Mouse (Mus musculus): ENCODE results near the gene Hba-a1. TPM values are rescaled to one million over a fixed set of nuclear protein-coding genes. Genes with fewer than 3 reads are reported as not detected.
"Not testable (repeated sequence)": the region's sequence is repeated elsewhere in the genome, so short reads cannot be mapped to it uniquely, and the experiment has no call there.

Hba-a1 gene
- polyA plus RNA-seq (2015; fragmentation: Nextera tagmentation; extraction: Ambion mirVana): 2,421 and 2,557 TPM in 2 replicates

- H3K27ac ChIP-seq (replicated peaks); H3K27me3 ChIP-seq; H3K9ac ChIP-seq; H3K4me1 ChIP-seq (replicated peaks); H3K4me3 ChIP-seq; H3K4me2 ChIP-seq; H3K36me3 ChIP-seq; ATAC-seq (ENCODE audit: low read depth); H3K9me3 ChIP-seq: not testable (repeated sequence)
- WGBS: 75% methylated on average over 1 of the region's 5 CpGs
Observed at GRCm38 (mm10) chr11:32283091-32283777, at the start of gene Hba-a1. Hba-a1 (plus strand) TSS chr11:32283511.

GRCm38 (mm10) chr11:32233895-32234294 lies 49.4 kb upstream of the Hba-a1 start:
- Histone ChIP-seq H3K4me3 (no peak overlapping the region), H3K9me3 (no peaks in the 10 kb centered on the region), H3K4me2 (no peak overlapping the region), H3K4me1 (replicated peaks) (peaks cover 35% of the 10 kb centered on the region), H3K27ac (replicated peaks) (no peak overlapping the region), H3K27me3 (no peaks in the 10 kb centered on the region), H3K9ac (no peak overlapping the region), H3K36me3 (peaks cover 52% of the 10 kb centered on the region)
- ATAC-seq (ENCODE audit: low read depth): no peak
- WGBS: 97% methylated on average over 3 of the region's 3 CpGs

- H3K36me3 ChIP-seq: peaks cover 55% of the 10 kb centered on the region
- no peaks in the 10 kb centered on the region for H3K27me3 ChIP-seq
- peaks cover 35% of the 10 kb centered on the region for H3K4me1 ChIP-seq (replicated peaks)
- peak overlapping the region; percentile 32; the same call in 1 of the 2 replicates for H3K9ac ChIP-seq
- no peak overlapping the region for H3K4me3 ChIP-seq
- peak overlapping the region; percentile 68 for H3K27ac ChIP-seq (replicated peaks)
- H3K4me2 ChIP-seq: no peak overlapping the region
- no peaks in the 10 kb centered on the region for H3K9me3 ChIP-seq
- 90% methylated on average over 6 of the region's 6 CpGs for WGBS
- no peak for ATAC-seq (ENCODE audit: low read depth)
Observed at GRCm38 (mm10) chr11:32234816-32235485, 48.4 kb upstream of the Hba-a1 start.

GRCm38 (mm10) chr11:32235646-32236045 lies 47.7 kb upstream of the Hba-a1 start:
- no peak overlapping the region for H3K4me3 ChIP-seq
- H3K9ac ChIP-seq: no peak overlapping the region; the same call in 1 of the 2 replicates
- peak; percentile 44; the same call in 1 of the 2 replicates for ATAC-seq (ENCODE audit: low read depth)
- H3K4me2 ChIP-seq: no peak overlapping the region
- H3K27me3 ChIP-seq: no peaks in the 10 kb centered on the region
- peaks cover 35% of the 10 kb centered on the region for H3K4me1 ChIP-seq (replicated peaks)
- no peaks in the 10 kb centered on the region for H3K9me3 ChIP-seq
- H3K27ac ChIP-seq (replicated peaks): peak overlapping the region; percentile 68
- peaks cover 58% of the 10 kb centered on the region for H3K36me3 ChIP-seq
- WGBS: 24% methylated on average over 3 of the region's 3 CpGs

GRCm38 (mm10) chr11:32236132-32236531 lies 47.2 kb upstream of the Hba-a1 start:
- WGBS: 77% methylated on average over 2 of the region's 2 CpGs
- H3K4me2 ChIP-seq: no peak overlapping the region
- peak overlapping the region; percentile 68 for H3K27ac ChIP-seq (replicated peaks)
- peaks cover 58% of the 10 kb centered on the region for H3K36me3 ChIP-seq
- no peaks in the 10 kb centered on the region for H3K27me3 ChIP-seq
- peak overlapping the region; percentile 34; the same call in 1 of the 2 replicates for H3K9ac ChIP-seq
- no peaks in the 10 kb centered on the region for H3K9me3 ChIP-seq
- peak; percentile 8; the same call in 1 of the 2 replicates for ATAC-seq (ENCODE audit: low read depth)
- peaks cover 35% of the 10 kb centered on the region for H3K4me1 ChIP-seq (replicated peaks)
- no peak overlapping the region for H3K4me3 ChIP-seq

- Histone ChIP-seq H3K36me3 (peaks cover 58% of the 10 kb centered on the region), H3K9me3 (no peaks in the 10 kb centered on the region), H3K4me2 (no peak overlapping the region), H3K4me1 (replicated peaks) (peaks cover 35% of the 10 kb centered on the region), H3K27me3 (no peaks in the 10 kb centered on the region), H3K4me3 (no peak overlapping the region), H3K27ac (replicated peaks) (peak overlapping the region; percentile 68), H3K9ac (0 out of 2 replicates have a peak overlapping the region, but pooled peaks have one; percentile 34)
- WGBS: 57% methylated on average over 9 of the region's 9 CpGs
- no peak for ATAC-seq (ENCODE audit: low read depth)
Observed at GRCm38 (mm10) chr11:32236712-32237410, 46.5 kb upstream of the Hba-a1 start.

- WGBS: 92% methylated on average over 3 of the region's 3 CpGs
Observed at GRCm38 (mm10) chr11:32237411-32237795, 45.9 kb upstream of the Hba-a1 start.

GRCm38 (mm10) chr11:32238093-32238860 lies 45.0 kb upstream of the Hba-a1 start:
- no peaks in the 10 kb centered on the region for H3K27me3 ChIP-seq
- H3K4me2 ChIP-seq: no peak overlapping the region
- 0 out of 2 replicates have a peak overlapping the region, but pooled peaks have one; percentile 14 for H3K27ac ChIP-seq (replicated peaks)
- H3K9me3 ChIP-seq: no peaks in the 10 kb centered on the region
- 63% methylated on average over 5 of the region's 5 CpGs for WGBS
- peaks cover 51% of the 10 kb centered on the region for H3K36me3 ChIP-seq
- ATAC-seq (ENCODE audit: low read depth): peak; percentile 27; the same call in 1 of the 2 replicates
- H3K4me1 ChIP-seq (replicated peaks): peaks cover 34% of the 10 kb centered on the region
- H3K4me3 ChIP-seq: no peak overlapping the region
- no peak overlapping the region for H3K9ac ChIP-seq

More at GRCm38 (mm10) chr11:32237411-32237795, 45.9 kb upstream of the Hba-a1 start:
- Histone ChIP-seq H3K4me2 (no peak overlapping the region), H3K9me3 (no peaks in the 10 kb centered on the region), H3K27ac (replicated peaks) (peak overlapping the region; percentile 68; the same call in 1 of the 2 replicates), H3K4me3 (no peak overlapping the region), H3K36me3 (peaks cover 56% of the 10 kb centered on the region), H3K4me1 (replicated peaks) (peaks cover 35% of the 10 kb centered on the region), H3K27me3 (no peaks in the 10 kb centered on the region), H3K9ac (no peak overlapping the region)
- ATAC-seq (ENCODE audit: low read depth): no peak

GRCm38 (mm10) chr11:32241391-32241790 lies 41.9 kb upstream of the Hba-a1 start:
- ATAC-seq (ENCODE audit: low read depth): no peak

GRCm38 (mm10) chr11:32242209-32242608 lies 41.1 kb upstream of the Hba-a1 start:
- no peak overlapping the region for H3K4me2 ChIP-seq

More at GRCm38 (mm10) chr11:32241391-32241790, 41.9 kb upstream of the Hba-a1 start:
- no peaks in the 10 kb centered on the region for H3K9me3 ChIP-seq
- no peak overlapping the region for H3K4me2 ChIP-seq
- H3K36me3 ChIP-seq: peaks cover 56% of the 10 kb centered on the region
- H3K4me1 ChIP-seq (replicated peaks): peaks cover 13% of the 10 kb centered on the region
- H3K27me3 ChIP-seq: no peaks in the 10 kb centered on the region
- no peak overlapping the region for H3K27ac ChIP-seq (replicated peaks)
- H3K9ac ChIP-seq: no peak overlapping the region
- H3K4me3 ChIP-seq: no peak overlapping the region

GRCm38 (mm10) chr11:32243205-32243955 lies 39.9 kb upstream of the Hba-a1 start:
- Histone ChIP-seq H3K27ac (replicated peaks) (0 out of 2 replicates have a peak overlapping the region, but pooled peaks have one; percentile 38), H3K36me3 (peaks cover 72% of the 10 kb centered on the region), H3K4me1 (replicated peaks) (no peaks in the 10 kb centered on the region), H3K9me3 (no peaks in the 10 kb centered on the region), H3K4me2 (no peak overlapping the region), H3K4me3 (no peak overlapping the region), H3K27me3 (no peaks in the 10 kb centered on the region), H3K9ac (no peak overlapping the region)
- ATAC-seq (ENCODE audit: low read depth): no peak
- 77% methylated on average over 7 of the region's 7 CpGs for WGBS

More at GRCm38 (mm10) chr11:32242209-32242608, 41.1 kb upstream of the Hba-a1 start:
- WGBS: 89% methylated on average over 3 of the region's 3 CpGs
- no peak overlapping the region for H3K27ac ChIP-seq (replicated peaks)
- H3K4me3 ChIP-seq: no peak overlapping the region
- no peak for ATAC-seq (ENCODE audit: low read depth)
- H3K4me1 ChIP-seq (replicated peaks): peaks cover 5% of the 10 kb centered on the region
- peak overlapping the region; percentile 17; the same call in 1 of the 2 replicates for H3K9ac ChIP-seq
- peaks cover 63% of the 10 kb centered on the region for H3K36me3 ChIP-seq
- no peaks in the 10 kb centered on the region for H3K9me3 ChIP-seq
- H3K27me3 ChIP-seq: no peaks in the 10 kb centered on the region
